Mouse (Mus musculus): Measurements from ENCODE around the gene Ddx27. TPM values are rescaled to one million over a fixed set of nuclear protein-coding genes. Genes with fewer than 3 reads are reported as not detected.

The Ddx27 gene
- polyA plus RNA-seq, 1 experiment from 2014 or later = 37.8 TPM

DNA sequence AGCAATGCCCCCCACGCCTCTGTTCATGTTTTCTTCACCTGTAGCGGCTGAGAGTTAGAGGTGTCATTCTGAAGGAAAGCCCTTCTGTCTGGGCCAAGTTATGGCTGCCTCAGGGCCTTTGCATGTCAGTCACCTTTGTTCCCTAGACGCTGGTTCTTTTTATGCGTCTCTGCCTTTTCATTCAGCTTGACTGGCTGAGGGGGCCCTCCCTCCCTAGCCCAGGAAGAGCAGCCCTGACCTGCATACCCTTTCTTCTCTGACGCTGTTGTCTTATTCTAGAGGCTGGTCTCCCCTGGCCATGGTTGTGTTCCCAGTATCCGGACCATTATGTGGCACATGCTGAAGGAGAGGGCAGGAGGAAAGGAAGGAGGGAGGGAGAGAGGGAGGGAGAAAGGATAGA, 66.1 kb downstream of the Ddx27 start:
- Histone ChIP-seq H3K27me3 (ENCODE audit: control insufficient read depth, insufficient read depth, low read depth, low read length) (no peaks in the 10 kb centered on the region), H3K4me3 (ENCODE audit: low read depth, low read length) (no peak overlapping the region), H3K4me1 (ENCODE audit: control insufficient read depth, insufficient read depth, low read length) (peaks cover 12% of the 10 kb centered on the region; the same call in 1 of the 2 replicates), H3K9me3 (replicated peaks; ENCODE audit: control insufficient read depth, low read length, poor library complexity, severe bottlenecking) (no peaks in the 10 kb centered on the region), H3K9ac (ENCODE audit: low read depth, low read length) (no peak overlapping the region), H3K4me2 (ENCODE audit: low read length) (no peak overlapping the region), H3K36me3 (ENCODE audit: control insufficient read depth, insufficient read depth, low read length) (no peaks in the 10 kb centered on the region), H3K27ac (ENCODE audit: low read length) (no peak overlapping the region)
- ATAC-seq = no peak
- WGBS = 56% methylated on average over 6 of the region's 6 CpGs

DNA sequence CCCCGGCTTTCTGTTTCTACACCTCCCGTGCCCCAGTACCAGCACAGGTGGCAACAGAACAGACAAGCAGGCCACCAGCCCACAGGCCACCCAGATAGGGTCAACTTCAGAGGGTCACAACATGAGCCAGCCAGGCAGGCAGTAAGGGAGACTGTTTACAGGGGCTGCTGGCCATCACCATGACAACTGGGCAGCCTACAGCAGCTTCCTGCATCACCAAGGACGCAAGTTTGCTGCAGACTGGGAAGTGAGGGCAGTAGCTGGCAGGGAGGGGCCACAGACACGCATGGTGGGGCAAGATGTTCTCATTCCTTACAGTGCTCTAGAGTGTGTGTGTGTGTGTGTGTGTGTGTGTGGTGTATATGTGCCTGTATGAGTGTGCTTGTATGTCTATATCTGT, 66.6 kb downstream of the Ddx27 start:
- Histone ChIP-seq H3K9me3 (replicated peaks; ENCODE audit: control insufficient read depth, low read length, poor library complexity, severe bottlenecking) (no peaks in the 10 kb centered on the region), H3K4me3 (ENCODE audit: low read depth, low read length) (no peak overlapping the region), H3K4me2 (ENCODE audit: low read length) (no peak overlapping the region), H3K27me3 (ENCODE audit: control insufficient read depth, insufficient read depth, low read depth, low read length) (no peaks in the 10 kb centered on the region), H3K27ac (ENCODE audit: low read length) (no peak overlapping the region), H3K9ac (ENCODE audit: low read depth, low read length) (no peak overlapping the region), H3K36me3 (ENCODE audit: control insufficient read depth, insufficient read depth, low read length) (no peaks in the 10 kb centered on the region), H3K4me1 (ENCODE audit: control insufficient read depth, insufficient read depth, low read length) (peaks cover 12% of the 10 kb centered on the region; the same call in 1 of the 2 replicates)
- 30% methylated on average over 4 of the region's 4 CpGs for whole genome bisulfite sequencing
- ATAC-seq = peak; percentile 76

Other genes with a start within 250 kb of the Ddx27 start
- 8.8 and 9.0 TPM in 2 replicates for gene Trp53rkb, start 222.7 kb upstream of the Ddx27 start, polyA plus RNA-seq (2015; fragmentation: Nextera tagmentation; extraction: Ambion mirVana)
- gene Arfgef2, start 209.6 kb upstream of the Ddx27 start, polyA plus RNA-seq (2015; fragmentation: Nextera tagmentation; extraction: Ambion mirVana) = 5.7 and 5.8 TPM in 2 replicates
- gene Cse1l, start 109.2 kb upstream of the Ddx27 start, polyA plus RNA-seq (2015; fragmentation: Nextera tagmentation; extraction: Ambion mirVana) = 100 and 102 TPM in 2 replicates
- gene Stau1, start 18.9 kb upstream of the Ddx27 start, polyA plus RNA-seq (2015; fragmentation: Nextera tagmentation; extraction: Ambion mirVana) = 116 and 122 TPM in 2 replicates
- 6.2 and 8.0 TPM in 2 replicates for gene Znfx1, start 47.8 kb downstream of the Ddx27 start, polyA plus RNA-seq (2015; fragmentation: Nextera tagmentation; extraction: Ambion mirVana)
- gene Kcnb1, start 175.0 kb downstream of the Ddx27 start, polyA plus RNA-seq (2015; fragmentation: Nextera tagmentation; extraction: Ambion mirVana) = 3.9 and 4.0 TPM in 2 replicates
- gene Ptgis, start 225.4 kb downstream of the Ddx27 start, polyA plus RNA-seq (2015; fragmentation: Nextera tagmentation; extraction: Ambion mirVana) = 3.4 and 4.3 TPM in 2 replicates

Data from midbrain, embryonic 16.5 days (tissue).